Mouse (Mus musculus) CH12.LX (cell line): ENCODE data around the gene Dgcr8. TPM values are rescaled to one million over a fixed set of nuclear protein-coding genes. Genes with fewer than 3 reads are reported as not detected.

Source experiments
- DNase-seq: peaks from one replicate; pipeline ENCODE4 v3.0.0-alpha.2; 2013; ENCODE audit errors: extremely low read depth
- H3K27ac ChIP-seq: 2 replicates; pipeline ENCODE4 v1.5.1; 2012; ENCODE audit warnings: low read depth, mild to moderate bottlenecking, control low read depth, moderate library complexity; ENCODE audit not compliant: insufficient read depth
- H3K27me3 ChIP-seq: replicated peaks from 2 replicates; pipeline ENCODE3; 2012; ENCODE audit warnings: inconsistent platforms
- H3K36me3 ChIP-seq, 2 experiments: replicated peaks in 1 of 2; 2 replicates each; pipeline versions ENCODE3 to v1.6.1; 2012; ENCODE audit warnings: inconsistent platforms in 1 of 2, low read length in 1 of 2, mild to moderate bottlenecking in 1 of 2, mixed read lengths in 1 of 2, moderate library complexity in 1 of 2; ENCODE audit not compliant: control insufficient read depth in 1 of 2, insufficient read depth in 1 of 2
- H3K4me1 ChIP-seq, 2 experiments: 2 replicates each; pipeline ENCODE4 v1.6.1; 2012; ENCODE audit warnings: inconsistent platforms in 1 of 2, moderate library complexity in 1 of 2; ENCODE audit not compliant: insufficient read depth in 2 of 2, control insufficient read depth in 1 of 2
- H3K4me2 ChIP-seq: 2 replicates; pipeline ENCODE4 v1.6.1; 2012; ENCODE audit warnings: low read depth, mild to moderate bottlenecking, control low read depth; ENCODE audit not compliant: poor library complexity, insufficient read depth, severe bottlenecking
- H3K4me3 ChIP-seq, 3 experiments: fragments of 150-350 bp in 1 of 3; sonication (generic) in 1 of 3; replicated peaks in 1 of 3; 2 replicates each; pipeline versions ENCODE3 to v1.5.1; 2011 to 2012; ENCODE audit warnings: low read depth in 2 of 3, low read length in 2 of 3, mild to moderate bottlenecking in 2 of 3, moderate library complexity in 2 of 3, control low read depth in 1 of 3, improper control_type of control experiment in 1 of 3, inconsistent platforms in 1 of 3, mixed read lengths in 1 of 3; ENCODE audit not compliant: poor library complexity in 1 of 3
- H3K79me2 ChIP-seq: replicated peaks from 2 replicates; pipeline ENCODE4 v1.6.1; 2012; ENCODE audit warnings: mild to moderate bottlenecking, moderate library complexity; ENCODE audit not compliant: control insufficient read depth, poor library complexity, insufficient read depth, severe bottlenecking; ENCODE audit errors: extremely low read depth
- H3K9ac ChIP-seq: 2 replicates; pipeline ENCODE4 v1.6.1; 2012; ENCODE audit warnings: low read depth, mild to moderate bottlenecking, control low read depth, moderate library complexity; ENCODE audit not compliant: insufficient read depth
- H3K9me3 ChIP-seq: replicated peaks from 2 replicates; pipeline ENCODE3; 2012; ENCODE audit warnings: low read length, inconsistent platforms, mixed read lengths
- CTCF ChIP-seq, 2 experiments: IDR thresholded peaks in 1 of 2; conservative IDR thresholded peaks in 1 of 2; 2 replicates each; pipeline ENCODE4 v1.5.1; 2011 to 2012; ENCODE audit warnings: low read depth in 2 of 2, low read length in 2 of 2, improper control_type of control experiment in 1 of 2, inconsistent platforms in 1 of 2, mild to moderate bottlenecking in 1 of 2, moderate library complexity in 1 of 2
- E2F4 ChIP-seq: IDR thresholded peaks from 2 replicates; pipeline ENCODE4 v1.6.1; 2011; ENCODE audit warnings: low read depth, low read length, improper control_type of control experiment; ENCODE audit not compliant: insufficient replicate concordance
- ETS1 ChIP-seq: conservative IDR thresholded peaks from 2 replicates; pipeline ENCODE4 v1.6.1; 2012; ENCODE audit warnings: low read depth, mild to moderate bottlenecking, inconsistent platforms, low read length, improper control_type of control experiment, moderate library complexity
- GABPA ChIP-seq: IDR thresholded peaks from 2 replicates; pipeline ENCODE4 v1.6.1; 2012; ENCODE audit warnings: low read depth, low read length, improper control_type of control experiment, inconsistent platforms; ENCODE audit not compliant: insufficient replicate concordance
- HCFC1 ChIP-seq: IDR thresholded peaks from 2 replicates; pipeline ENCODE4 v1.6.1; 2012; ENCODE audit warnings: low read depth, mild to moderate bottlenecking, inconsistent platforms, low read length, improper control_type of control experiment
- JUN ChIP-seq: IDR thresholded peaks from 2 replicates; pipeline ENCODE4 v1.6.1; 2011; ENCODE audit warnings: low read depth, mild to moderate bottlenecking, low read length, improper control_type of control experiment, moderate library complexity; ENCODE audit not compliant: insufficient read depth
- JUND ChIP-seq: conservative IDR thresholded peaks from 2 replicates; pipeline ENCODE4 v1.6.1; 2011; ENCODE audit warnings: low read depth, low read length, improper control_type of control experiment
- KAT2A ChIP-seq: IDR thresholded peaks from 2 replicates; pipeline ENCODE4 v1.6.1; 2012; ENCODE audit warnings: low read length, improper control_type of control experiment, inconsistent platforms; ENCODE audit not compliant: insufficient replicate concordance
- MAZ ChIP-seq: IDR thresholded peaks from 2 replicates; pipeline ENCODE4 v1.6.1; 2012; ENCODE audit warnings: low read depth, mild to moderate bottlenecking, inconsistent platforms, low read length, improper control_type of control experiment, moderate library complexity
- MXI1 ChIP-seq: IDR thresholded peaks from 2 replicates; pipeline ENCODE4 v1.6.1; 2011; ENCODE audit warnings: mild to moderate bottlenecking, low read depth, low read length, improper control_type of control experiment
- RCOR1 ChIP-seq: conservative IDR thresholded peaks from 2 replicates; pipeline ENCODE4 v1.6.1; 2012; ENCODE audit warnings: low read depth, mild to moderate bottlenecking, inconsistent platforms, low read length, improper control_type of control experiment
- TBP ChIP-seq: conservative IDR thresholded peaks from 2 replicates; pipeline ENCODE4 v1.6.1; 2011; ENCODE audit warnings: low read depth, low read length, improper control_type of control experiment
- USF2 ChIP-seq: conservative IDR thresholded peaks from 2 replicates; pipeline ENCODE4 v1.6.1; 2011; ENCODE audit warnings: low read depth, low read length, improper control_type of control experiment
- ZKSCAN1 ChIP-seq: IDR thresholded peaks from 2 replicates; pipeline ENCODE4 v1.6.1; 2012; ENCODE audit warnings: low read depth, inconsistent platforms, low read length, improper control_type of control experiment, borderline replicate concordance
- ZMIZ1 ChIP-seq: IDR thresholded peaks from 2 replicates; pipeline ENCODE4 v1.6.1; 2012; ENCODE audit warnings: low read depth, mild to moderate bottlenecking, inconsistent platforms, low read length, improper control_type of control experiment
- dilution Hi-C: fragments of 300-500 bp; cut with MboI; formaldehyde crosslinking; loops from 2 replicates; pipeline ENCODE4 v1.14.3; 2020; ENCODE audit warnings: low sequenced_read_pairs; ENCODE audit not compliant: extremely low pct_unique_long_range_greater_than_20kb, extremely low pct_ligation_motif_present
- in situ Hi-C: fragments of 300-500 bp; cut with MboI; formaldehyde crosslinking; loops from 3 replicates; pipeline ENCODE4 v1.14.3; 2019; ENCODE audit warnings: low sequenced_read_pairs, low pct_ligation_motif_present, low pct_unique_long_range_greater_than_20kb, mixed read lengths
- polyA plus RNA-seq: library from polyadenylated mRNA; unstranded; fragments of >175 nt; gene quantifications from 2 replicates; pipeline ENCODE4 v1.2.1, GENCODE M21; 2012; ENCODE audit warnings: low read depth; ENCODE audit not compliant: insufficient read length
- total RNA-seq, 2 experiments: library from RNA; depleted of rRNA; stranded (reverse); fragments of 300-350 nt in 1 of 2; fragments of >200 nt in 1 of 2; gene quantifications; 2 replicates each; pipeline ENCODE4 v1.2.3; 2012 to 2014

Dgcr8 gene
- total and polyA plus RNA-seq, 3 experiments = 29.1 to 39.9 (median 31.8) TPM

GRCm38 (mm10) chr16:18324031-18324430 is 35.0 kb upstream of the Dgcr8 start:
- H3K36me3 ChIP-seq = peaks cover 4 to 44% of the 10 kb centered on the region in 2 experiments
- H3K27ac ChIP-seq = no peak overlapping the region
- H3K4me2 ChIP-seq = no peak overlapping the region
- H3K9ac ChIP-seq = no peak overlapping the region
- dilution Hi-C loops (no loop called here), in situ Hi-C loops (no loop called here)
- H3K27me3 ChIP-seq = no peaks in the 10 kb centered on the region
- H3K79me2 ChIP-seq = no peaks in the 10 kb centered on the region
- TF ChIP-seq ZMIZ1 (no peak), KAT2A (no peak), MXI1 (no peak), E2F4 (no peak), GABPA (no peak)
- no peak overlapping the region for H3K4me3 ChIP-seq
- H3K4me1 ChIP-seq = peaks cover 7 to 33% of the 10 kb centered on the region in 2 experiments
- H3K9me3 ChIP-seq = no peaks in the 10 kb centered on the region
- DNase-seq = no peak

GRCm38 (mm10) chr16:18323460-18323859 is 34.4 kb upstream of the Dgcr8 start:
- no peak overlapping the region for H3K4me3 ChIP-seq
- TF ChIP-seq HCFC1 (no peak), JUN (no peak), KAT2A (no peak), E2F4 (no peak), ZKSCAN1 (no peak), ZMIZ1 (no peak), TBP (no peak), GABPA (no peak), RCOR1 (no peak), ETS1 (no peak), USF2 (no peak), MAZ (no peak), CTCF (conservative IDR thresholded peaks at IDR 0.05 in 1 of 2, IDR thresholded peaks at IDR 0.05 in 1 of 2; ENCODE audit: low read depth in 2 of 2, low read length in 2 of 2) (no peak), JUND (no peak)
- no peak for DNase-seq
- H3K79me2 ChIP-seq = no peaks in the 10 kb centered on the region
- in situ Hi-C loops (no loop called here), dilution Hi-C loops (no loop called here)
- H3K4me2 ChIP-seq = no peak overlapping the region
- H3K36me3 ChIP-seq = peaks cover 4 to 44% of the 10 kb centered on the region in 2 experiments
- H3K4me1 ChIP-seq = peaks cover 7 to 33% of the 10 kb centered on the region in 2 experiments
- H3K9ac ChIP-seq = no peak overlapping the region
- no peaks in the 10 kb centered on the region for H3K9me3 ChIP-seq
- H3K27me3 ChIP-seq = no peaks in the 10 kb centered on the region
- H3K27ac ChIP-seq = no peak overlapping the region
